Mouse (Mus musculus) forebrain, embryonic 11.5 days (tissue): ENCODE results near the gene Hist1h3e. TPM values are rescaled to one million over a fixed set of nuclear protein-coding genes. Genes with fewer than 3 reads are reported as not detected.
A peak's percentile ranks its signal among the peaks of the same experiment; 100 is the strongest.
"Not testable (repeated sequence)": the region's sequence is repeated elsewhere in the genome, so short reads cannot be mapped to it uniquely, and the experiment has no call there.

Experiments used
- ATAC-seq: fragments of 200-750 bp; cut with Nextera tagmentation; replicated peaks from 2 replicates; pipeline ENCODE4 v1.8.0; 2017; ENCODE audit warnings: moderate TSS enrichment; ENCODE audit not compliant: low FRiP score
- DNase-seq: peaks from one replicate; pipeline ENCODE4 v3.0.0-alpha.2; 2017; ENCODE audit warnings: low spot score
- H3K27ac ChIP-seq: fragments of 300-500 bp; sonication (generic); 2 replicates; pipeline ENCODE4 v1.5.1; 2014; ENCODE audit warnings: low read depth, low read length
- H3K27me3 ChIP-seq: fragments of 300-500 bp; sonication (generic); 2 replicates; pipeline ENCODE4 v1.6.1; 2014; ENCODE audit warnings: mild to moderate bottlenecking, low read length, mixed read lengths; ENCODE audit not compliant: control insufficient read depth, insufficient read depth
- H3K36me3 ChIP-seq: fragments of 300-500 bp; sonication (generic); 2 replicates; pipeline ENCODE4 v1.6.1; 2014; ENCODE audit warnings: mild to moderate bottlenecking, low read length, moderate library complexity, mixed read lengths; ENCODE audit not compliant: control insufficient read depth, insufficient read depth
- H3K4me1 ChIP-seq: fragments of 300-500 bp; sonication (generic); replicated peaks from 2 replicates; pipeline ENCODE4 v1.6.1; 2014; ENCODE audit warnings: low read length, mixed read lengths; ENCODE audit not compliant: control insufficient read depth, insufficient read depth
- H3K4me2 ChIP-seq: fragments of 300-500 bp; sonication (generic); 2 replicates; pipeline ENCODE4 v1.6.1; 2014; ENCODE audit warnings: low read depth, mild to moderate bottlenecking, low read length, moderate library complexity, mixed read lengths; ENCODE audit not compliant: severe bottlenecking
- H3K4me3 ChIP-seq: fragments of 300-500 bp; sonication (generic); 2 replicates; pipeline ENCODE4 v1.5.1; 2014; ENCODE audit warnings: low read depth, low read length
- H3K9ac ChIP-seq: fragments of 300-500 bp; sonication (generic); 2 replicates; pipeline ENCODE4 v1.6.1; 2014; ENCODE audit warnings: low read length
- H3K9me3 ChIP-seq: fragments of 300-500 bp; sonication (generic); 2 replicates; pipeline ENCODE4 v1.6.1; 2016; ENCODE audit warnings: low read length, mixed read lengths; ENCODE audit not compliant: control insufficient read depth
- WGBS: fragments of 180-500 bp; shearing (Covaris S2); extraction: QIAGEN DNeasy Blood & Tissue Kit; methylation state at CpG from one replicate; pipeline ENCODE4 v1.1.7; 2014; 5-methylcytosine and 5-hydroxymethylcytosine counted together
- polyA plus RNA-seq: library from polyadenylated mRNA; unstranded; fragments of >200 nt; fragmentation: Nextera tagmentation; extraction: Ambion mirVana; gene quantifications from 2 replicates; pipeline ENCODE4 v1.2.1, GENCODE M21; 2014

Hist1h3e gene
- polyA plus RNA-seq, 1 experiment from 2014 or later: 10.4 TPM

DNA sequence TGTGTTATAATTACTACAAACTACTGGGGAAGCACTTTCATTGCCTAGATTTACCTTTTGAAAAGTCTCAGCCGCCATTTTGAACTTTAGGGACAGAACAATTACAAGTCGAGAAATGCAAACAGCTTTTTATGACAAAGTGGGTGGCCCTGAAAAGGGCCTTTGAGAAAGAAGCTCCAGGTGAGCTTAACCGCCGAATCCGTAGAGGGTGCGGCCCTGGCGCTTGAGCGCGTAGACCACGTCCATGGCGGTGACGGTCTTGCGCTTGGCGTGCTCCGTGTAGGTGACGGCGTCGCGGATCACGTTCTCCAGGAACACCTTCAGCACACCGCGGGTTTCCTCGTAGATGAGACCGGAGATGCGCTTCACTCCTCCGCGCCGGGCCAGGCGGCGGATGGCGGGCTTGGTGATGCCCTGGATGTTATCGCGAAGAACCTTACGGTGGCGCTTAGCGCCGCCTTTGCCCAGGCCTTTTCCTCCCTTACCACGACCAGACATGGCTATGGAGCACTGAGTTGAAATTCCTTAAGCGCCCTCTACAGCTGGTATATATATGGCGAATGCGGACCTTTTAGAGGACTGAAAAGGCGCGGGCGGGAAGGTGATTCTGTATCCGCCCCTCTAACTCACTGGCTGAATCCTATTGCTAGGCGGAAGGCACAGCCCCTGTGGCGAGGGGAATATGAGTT lies 10.9 kb downstream of the Hist1h3e start, which contains the start of gene Hist1h4f:
TSS of gene Hist1h4f (minus strand) at position 503 of the 689 bp plus-strand sequence.
- Histone ChIP-seq H3K9ac (peak within 1 kb of the TSS; percentile 71), H3K4me2 (peak within 1 kb of the TSS; percentile 55), H3K4me3 (peak within 1 kb of the TSS; percentile 36), H3K27ac (peak within 1 kb of the TSS; percentile 93)
- H3K36me3 ChIP-seq, H3K9me3 ChIP-seq, H3K27me3 ChIP-seq, H3K4me1 ChIP-seq: not testable (repeated sequence)
- under 1% methylated on average over 44 of the region's 47 CpGs for WGBS
- DNase-seq (peak; percentile 94), ATAC-seq (peak; percentile 81)

DNA sequence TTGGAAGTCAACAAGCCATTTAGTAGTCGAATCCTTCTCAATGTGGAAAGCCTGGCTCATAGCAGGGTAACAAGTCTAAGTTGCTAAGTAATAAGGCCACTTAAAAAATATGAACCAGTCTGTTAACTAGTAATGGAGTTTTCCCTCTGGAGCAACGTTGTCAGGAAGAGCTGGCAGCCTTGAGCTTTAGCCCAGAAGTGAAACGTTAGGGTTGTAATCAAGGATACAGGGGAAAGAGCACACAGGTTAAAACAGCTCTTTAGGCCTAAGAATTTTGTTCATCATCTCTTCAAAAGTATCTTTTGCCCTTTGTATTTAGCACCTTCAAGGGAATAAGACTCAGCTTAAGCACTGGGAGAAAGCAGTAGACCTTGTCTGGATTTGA lies 11.4 kb downstream of the Hist1h3e start:
- Histone ChIP-seq H3K27me3 (no peaks in the 10 kb centered on the region), H3K4me1 (no peaks in the 10 kb centered on the region), H3K9ac (peak overlapping the region; percentile 71), H3K27ac (peak overlapping the region; percentile 93), H3K4me3 (peak overlapping the region; percentile 36), H3K4me2 (peak overlapping the region; percentile 55), H3K36me3 (no peaks in the 10 kb centered on the region), H3K9me3 (no peaks in the 10 kb centered on the region)
- 8% methylated on average over 3 of the region's 3 CpGs for WGBS
- ATAC-seq: no peak
- DNase-seq: no peak

DNA sequence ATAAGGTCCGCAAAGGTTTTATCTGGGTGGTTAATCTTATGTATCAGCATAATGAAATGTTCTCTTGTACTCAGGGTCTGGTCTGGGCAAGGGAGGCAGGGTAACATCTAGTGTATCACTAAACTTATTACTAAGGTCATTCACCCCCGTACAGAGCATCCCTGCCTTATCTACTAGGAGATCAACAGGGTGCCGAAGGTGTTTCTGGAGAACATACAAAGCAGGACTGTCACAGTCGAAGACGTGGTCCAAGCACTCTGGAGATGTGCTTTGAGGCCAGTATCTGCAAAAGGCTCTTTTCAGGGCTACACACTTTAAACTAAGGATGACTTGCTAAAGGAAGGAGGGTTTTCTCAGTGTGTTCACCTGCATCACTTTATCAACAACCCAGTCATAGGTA lies 15.5 kb downstream of the Hist1h3e start:
- no peak for ATAC-seq
- Histone ChIP-seq H3K36me3 (no peaks in the 10 kb centered on the region), H3K4me2 (no peak overlapping the region), H3K4me3 (no peak overlapping the region), H3K27me3 (no peaks in the 10 kb centered on the region), H3K9ac (no peak overlapping the region), H3K27ac (peak overlapping the region; percentile 62), H3K9me3 (no peaks in the 10 kb centered on the region), H3K4me1 (no peaks in the 10 kb centered on the region)
- 87% methylated on average over 5 of the region's 5 CpGs for WGBS
- no peak for DNase-seq

DNA sequence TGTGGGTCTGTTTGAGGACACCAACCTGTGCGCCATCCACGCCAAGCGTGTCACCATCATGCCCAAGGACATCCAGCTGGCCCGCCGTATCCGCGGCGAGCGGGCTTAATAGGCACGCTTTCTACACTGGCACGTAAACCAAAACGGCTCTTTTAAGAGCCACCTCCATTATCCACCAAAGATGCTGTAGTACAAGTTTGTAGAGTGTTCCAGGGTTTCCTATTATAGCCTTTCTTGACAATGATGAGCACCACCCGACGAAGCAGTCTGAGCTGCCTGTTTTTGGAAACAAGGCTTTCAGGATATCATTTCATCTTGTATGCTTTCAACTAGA lies 17.4 kb downstream of the Hist1h3e start:
- WGBS: 0% methylated on average over 11 of the region's 14 CpGs
- H3K9me3 ChIP-seq, H3K36me3 ChIP-seq, H3K4me1 ChIP-seq, H3K27me3 ChIP-seq, DNase-seq, H3K27ac ChIP-seq, ATAC-seq: not testable (repeated sequence)
- peak overlapping the region; percentile 38; the same call in 1 of the 2 replicates for H3K4me2 ChIP-seq
- H3K9ac ChIP-seq: peak overlapping the region; percentile 64
- peak overlapping the region; percentile 37 for H3K4me3 ChIP-seq

DNA sequence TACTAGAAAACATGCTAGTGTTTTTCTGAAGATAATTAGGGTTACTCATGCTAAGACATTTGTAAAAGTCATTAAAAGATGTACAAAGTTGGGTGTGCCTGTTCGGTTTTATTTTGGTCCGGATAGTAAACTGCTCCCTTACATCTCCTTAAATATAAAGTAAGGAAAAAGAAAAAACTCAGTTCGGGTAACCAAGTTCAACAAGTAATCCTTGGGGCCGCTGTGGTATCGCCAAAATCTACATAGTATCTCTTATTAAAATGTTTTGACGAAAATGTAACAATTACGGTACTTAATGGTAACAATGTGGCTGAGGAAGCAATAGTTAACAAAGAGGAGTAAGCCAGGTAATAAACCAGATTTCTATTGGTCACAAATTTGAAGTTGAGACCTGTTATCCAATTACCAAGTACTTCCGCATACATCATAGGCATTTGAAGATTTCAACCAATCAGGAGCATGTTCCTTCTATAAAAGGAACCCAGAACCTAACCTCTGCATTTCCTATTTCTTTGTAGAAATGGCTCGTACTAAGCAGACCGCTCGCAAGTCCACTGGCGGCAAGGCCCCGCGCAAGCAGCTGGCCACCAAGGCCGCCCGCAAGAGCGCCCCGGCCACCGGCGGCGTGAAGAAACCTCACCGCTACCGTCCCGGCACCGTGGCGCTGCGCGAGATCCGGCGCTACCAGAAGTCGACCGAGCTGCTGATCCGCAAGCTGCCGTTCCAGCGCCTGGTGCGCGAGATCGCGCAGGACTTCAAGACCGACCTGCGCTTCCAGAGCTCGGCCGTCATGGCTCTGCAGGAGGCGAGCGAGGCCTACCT lies 18.0 kb downstream of the Hist1h3e start, which contains the start of gene Hist1h3f:
TSS of gene Hist1h3f (plus strand) at position 88 of the 822 bp plus-strand sequence.
- Histone ChIP-seq H3K27me3 (no peaks in the 10 kb centered on the region), H3K4me1 (no peaks in the 10 kb centered on the region), H3K9ac (peak within 1 kb of the TSS; percentile 68), H3K4me2 (peak within 1 kb of the TSS; percentile 74), H3K4me3 (peak within 1 kb of the TSS; percentile 40), H3K36me3 (no peaks in the 10 kb centered on the region), H3K27ac (peak within 1 kb of the TSS; percentile 94), H3K9me3 (no peaks in the 10 kb centered on the region)
- DNase-seq (peak; percentile 79), ATAC-seq (peak; percentile 94)
- under 1% methylated on average over 24 of the region's 45 CpGs for WGBS

DNA sequence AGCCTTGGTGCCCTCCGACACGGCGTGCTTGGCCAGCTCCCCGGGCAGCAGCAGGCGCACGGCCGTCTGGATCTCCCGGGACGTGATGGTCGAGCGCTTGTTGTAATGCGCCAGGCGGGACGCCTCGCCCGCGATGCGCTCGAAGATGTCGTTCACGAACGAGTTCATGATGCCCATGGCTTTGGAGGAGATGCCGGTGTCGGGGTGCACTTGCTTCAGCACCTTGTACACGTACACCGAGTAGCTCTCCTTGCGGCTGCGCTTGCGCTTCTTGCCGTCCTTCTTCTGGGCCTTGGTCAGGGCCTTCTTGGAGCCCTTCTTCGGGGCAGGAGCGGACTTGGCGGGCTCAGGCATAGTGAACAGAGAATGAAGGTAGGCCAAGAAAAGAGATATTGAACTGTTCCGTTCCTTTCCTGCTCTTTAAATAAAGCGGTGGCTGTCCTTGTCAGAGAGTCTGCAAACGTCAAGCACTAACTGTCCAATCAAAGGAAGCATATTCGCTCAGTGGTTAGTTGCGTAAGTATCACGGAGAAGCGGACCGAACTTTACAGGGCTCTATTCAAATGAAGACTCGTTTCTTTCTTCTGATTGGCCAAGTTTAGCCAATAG lies 19.1 kb downstream of the Hist1h3e start, which contains the start of gene Hist1h2bh:
TSS of gene Hist1h2bh (minus strand) at position 394 of the 609 bp plus-strand sequence.
- ATAC-seq: peak; percentile 93
- Histone ChIP-seq H3K27ac (peak within 1 kb of the TSS; percentile 94), H3K4me2 (peak within 1 kb of the TSS; percentile 74), H3K4me3 (peak within 1 kb of the TSS; percentile 40), H3K9ac (peak within 1 kb of the TSS; percentile 68)
- DNase-seq: peak; percentile 80
- not testable (repeated sequence) for H3K27me3 ChIP-seq, H3K36me3 ChIP-seq, H3K9me3 ChIP-seq, H3K4me1 ChIP-seq
- under 1% methylated on average over 23 of the region's 42 CpGs for WGBS

DNA sequence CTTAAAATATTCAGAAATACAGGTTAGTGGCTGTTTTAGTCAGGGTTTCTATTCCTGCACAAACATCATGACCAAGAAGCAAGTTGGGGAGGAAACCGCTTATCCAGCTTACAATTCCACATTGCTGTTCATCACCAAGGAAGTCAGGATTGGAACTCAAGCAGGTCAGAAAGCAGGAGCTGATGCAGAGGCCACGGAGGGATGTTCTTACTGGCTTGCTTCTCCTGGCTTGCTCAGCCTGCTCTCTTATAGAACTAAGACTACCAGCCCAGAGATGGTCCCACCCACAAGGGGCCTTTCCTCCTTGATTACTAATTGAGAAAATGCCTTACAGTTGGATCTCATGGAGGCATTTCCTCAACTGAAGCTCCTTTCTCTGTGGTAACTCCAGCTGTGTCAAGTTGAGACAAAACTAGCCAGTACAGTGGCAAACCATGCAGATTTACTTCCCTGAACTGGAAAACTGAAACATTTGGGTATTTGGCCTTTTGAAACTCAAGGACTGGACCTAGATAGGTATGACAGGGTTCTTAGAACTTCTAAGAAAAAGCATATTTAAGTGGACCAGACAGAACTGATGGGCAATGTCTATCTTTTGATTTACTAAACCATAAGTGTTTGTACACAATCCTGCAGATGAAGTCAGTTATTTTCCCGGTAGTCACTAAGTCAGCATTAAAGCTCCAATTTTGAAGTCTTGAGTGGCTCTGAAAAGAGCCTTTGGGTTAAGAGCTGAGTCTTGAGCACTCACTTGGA lies 19.8 kb downstream of the Hist1h3e start:
- H3K4me1 ChIP-seq, H3K9me3 ChIP-seq, H3K36me3 ChIP-seq, H3K27me3 ChIP-seq, ATAC-seq: not testable (repeated sequence)
- 6% methylated on average over 3 of the region's 3 CpGs for WGBS
- peak overlapping the region; percentile 68 for H3K9ac ChIP-seq
- H3K27ac ChIP-seq: peak overlapping the region; percentile 94
- H3K4me2 ChIP-seq: peak overlapping the region; percentile 53
- H3K4me3 ChIP-seq: peak overlapping the region; percentile 40
- peak; percentile 41 for DNase-seq

DNA sequence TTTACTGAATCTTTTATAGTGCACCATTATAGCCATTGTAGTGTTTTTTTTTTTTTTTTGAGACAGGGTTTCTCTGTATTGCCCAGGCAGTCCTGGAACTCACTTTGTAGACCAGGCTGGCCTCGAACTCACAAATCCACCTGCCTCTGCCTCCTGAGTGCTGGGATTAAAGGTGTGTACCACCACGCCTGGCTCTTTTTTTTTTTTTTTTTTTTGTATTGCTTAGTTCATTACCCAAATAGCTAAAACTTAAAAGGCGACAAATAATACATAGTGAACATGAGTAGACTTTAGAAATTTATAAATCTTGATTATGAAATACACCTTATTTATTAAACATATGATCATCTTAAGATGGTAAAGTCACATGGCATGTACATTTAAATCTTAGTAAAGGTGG lies 20.7 kb downstream of the Hist1h3e start:
- Histone ChIP-seq H3K4me3 (no peak overlapping the region), H3K4me1 (no peaks in the 10 kb centered on the region; the same call in none of the 2 replicates), H3K4me2 (no peak overlapping the region), H3K36me3 (no peaks in the 10 kb centered on the region), H3K9me3 (no peaks in the 10 kb centered on the region), H3K27ac (no peak overlapping the region), H3K9ac (no peak overlapping the region), H3K27me3 (no peaks in the 10 kb centered on the region)
- DNase-seq: no peak
- ATAC-seq: no peak
- 76% methylated on average over 3 of the region's 3 CpGs for WGBS
